Mouse (Mus musculus) CH12.LX (cell line): ENCODE measurements around the gene Vsnl1.

ENCODE experiments used
- CTCF ChIP-seq, 2 experiments: IDR thresholded peaks in 1 of 2; conservative IDR thresholded peaks in 1 of 2; 2 replicates each; pipeline ENCODE4 v1.5.1; 2011 to 2012; ENCODE audit warnings: low read depth in 2 of 2, low read length in 2 of 2, improper control_type of control experiment in 1 of 2, inconsistent platforms in 1 of 2, mild to moderate bottlenecking in 1 of 2, moderate library complexity in 1 of 2
- ELF1 ChIP-seq: IDR thresholded peaks from 2 replicates; pipeline ENCODE4 v1.6.1; 2014; ENCODE audit warnings: low read depth, mild to moderate bottlenecking, inconsistent platforms, low read length, improper control_type of control experiment
- MAZ ChIP-seq: IDR thresholded peaks from 2 replicates; pipeline ENCODE4 v1.6.1; 2012; ENCODE audit warnings: low read depth, mild to moderate bottlenecking, inconsistent platforms, low read length, improper control_type of control experiment, moderate library complexity
- POLR2A ChIP-seq: IDR thresholded peaks from 2 replicates; pipeline ENCODE4 v1.6.1; 2011; ENCODE audit warnings: low read depth, mild to moderate bottlenecking, improper control_type of control experiment, low read length
- USF2 ChIP-seq: conservative IDR thresholded peaks from 2 replicates; pipeline ENCODE4 v1.6.1; 2011; ENCODE audit warnings: low read depth, low read length, improper control_type of control experiment

GRCm38 (mm10) chr12:11389141-11389540, 47.3 kb downstream of the Vsnl1 start:
- TF ChIP-seq MAZ = no peak
- TF ChIP-seq POLR2A = no peak
- TF ChIP-seq ELF1 = no peak
- TF ChIP-seq CTCF (conservative IDR thresholded peaks at IDR 0.05 in 1 of 2, IDR thresholded peaks at IDR 0.05 in 1 of 2; ENCODE audit: low read depth in 2 of 2, low read length in 2 of 2) = no peak
- TF ChIP-seq USF2 = no peak
